Mouse (Mus musculus): ENCODE measurements around the gene Fbxo27.

DNA sequence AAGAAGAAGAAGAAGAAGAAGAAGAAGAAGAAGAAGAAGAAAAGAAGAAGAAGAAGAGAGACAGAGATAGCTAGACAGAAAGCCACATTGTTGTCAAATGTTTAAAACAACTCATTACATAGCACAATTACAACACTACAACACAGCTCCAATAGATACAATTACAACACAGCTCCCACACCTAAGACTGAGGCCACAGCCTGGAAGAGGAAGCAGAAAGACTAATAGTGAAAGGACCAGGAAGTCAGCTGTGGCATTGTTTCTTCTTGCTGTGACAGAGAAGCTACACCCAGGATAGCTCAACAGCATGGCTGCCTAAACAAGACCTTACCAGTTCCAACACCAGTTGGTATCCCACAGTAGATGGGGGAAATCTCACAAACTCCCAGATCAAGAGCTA lies 16.8 kb downstream of the Fbxo27 start:
- TF ChIP-seq CTCF (conservative IDR thresholded peaks at IDR 0.05 in 1 of 2, IDR thresholded peaks at IDR 0.05 in 1 of 2; ENCODE audit: low read depth in 2 of 2, low read length in 2 of 2) (no peak), E2F4 (IDR thresholded peaks at IDR 0.05; ENCODE audit: insufficient replicate concordance, low read depth, low read length) (no peak), KAT2A (IDR thresholded peaks at IDR 0.05; ENCODE audit: insufficient replicate concordance, low read length) (no peak), NELFE (IDR thresholded peaks at IDR 0.05; ENCODE audit: low read depth, low read length) (no peak), MYC (IDR thresholded peaks at IDR 0.05; ENCODE audit: low read depth, low read length) (no peak), BHLHE40 (IDR thresholded peaks at IDR 0.05; ENCODE audit: low read depth, low read length) (no peak), ELF1 (IDR thresholded peaks at IDR 0.05; ENCODE audit: low read depth, low read length) (peak; percentile 41), MAX (IDR thresholded peaks at IDR 0.05; ENCODE audit: low read length) (no peak), EP300 (IDR thresholded peaks at IDR 0.05; ENCODE audit: low read length) (no peak)
